Mouse (Mus musculus): ENCODE data around the gene Mxra8.

DNA sequence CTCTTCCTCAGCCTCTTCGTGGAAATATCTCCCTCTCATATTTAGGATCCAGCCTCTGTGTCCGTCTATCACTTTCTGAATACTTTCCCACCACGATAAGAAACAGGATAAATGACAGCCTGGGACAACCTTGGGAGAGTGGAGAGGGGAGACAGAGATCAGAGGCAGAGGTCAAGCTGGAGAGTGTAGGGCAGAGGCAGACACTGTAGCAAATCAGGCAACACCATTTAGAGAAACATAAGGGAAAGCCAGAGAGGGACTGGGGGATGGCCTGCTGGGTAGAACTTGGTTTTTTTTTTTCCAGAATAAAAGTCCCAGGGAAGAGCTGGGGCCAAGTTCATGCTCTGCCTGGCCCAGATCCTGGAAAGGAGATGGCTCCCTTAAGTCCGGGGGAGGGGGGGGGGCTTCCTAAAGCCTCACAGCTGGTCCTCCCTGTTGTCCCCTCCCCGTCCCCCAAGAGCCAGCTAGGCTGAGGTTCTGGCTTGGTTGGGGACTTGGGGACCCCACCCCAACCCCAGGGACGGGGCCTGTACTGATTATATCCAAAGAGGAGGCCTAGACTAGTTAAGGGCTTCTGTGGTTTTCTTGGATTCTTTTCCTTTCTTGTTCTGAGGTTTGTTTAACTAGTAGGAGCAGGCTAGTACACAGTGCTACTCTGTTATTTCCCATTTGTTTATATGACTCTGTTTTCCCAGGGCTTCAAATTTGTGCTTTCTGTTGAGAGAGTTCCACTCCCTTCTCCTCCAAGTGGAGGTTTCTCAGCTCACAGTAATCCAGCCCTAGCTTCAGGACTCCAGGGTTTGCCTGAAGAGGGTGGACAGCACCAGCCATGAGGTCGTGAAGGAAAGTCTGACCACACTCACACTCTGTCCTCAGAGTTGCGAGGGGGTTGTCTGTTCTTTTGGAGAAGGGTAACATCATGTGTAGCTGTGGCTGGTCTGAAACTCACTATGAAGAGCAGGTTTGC lies 1.0 kb upstream of the Mxra8 start:
- no peak for TF ChIP-seq CTCF (IDR thresholded peaks at IDR 0.05; ENCODE audit: low read depth)
- no peak for TF ChIP-seq EP300 (IDR thresholded peaks at IDR 0.05; ENCODE audit: low read depth)
